Mouse (Mus musculus) retina, embryonic 14.5 days (tissue): ENCODE data around the gene A430078G23Rik.

Experiments
- DNase-seq: peaks from one replicate; pipeline ENCODE4 v3.0.0-alpha.2; 2015; ENCODE audit warnings: low spot score

Gene A430078G23Rik

DNA sequence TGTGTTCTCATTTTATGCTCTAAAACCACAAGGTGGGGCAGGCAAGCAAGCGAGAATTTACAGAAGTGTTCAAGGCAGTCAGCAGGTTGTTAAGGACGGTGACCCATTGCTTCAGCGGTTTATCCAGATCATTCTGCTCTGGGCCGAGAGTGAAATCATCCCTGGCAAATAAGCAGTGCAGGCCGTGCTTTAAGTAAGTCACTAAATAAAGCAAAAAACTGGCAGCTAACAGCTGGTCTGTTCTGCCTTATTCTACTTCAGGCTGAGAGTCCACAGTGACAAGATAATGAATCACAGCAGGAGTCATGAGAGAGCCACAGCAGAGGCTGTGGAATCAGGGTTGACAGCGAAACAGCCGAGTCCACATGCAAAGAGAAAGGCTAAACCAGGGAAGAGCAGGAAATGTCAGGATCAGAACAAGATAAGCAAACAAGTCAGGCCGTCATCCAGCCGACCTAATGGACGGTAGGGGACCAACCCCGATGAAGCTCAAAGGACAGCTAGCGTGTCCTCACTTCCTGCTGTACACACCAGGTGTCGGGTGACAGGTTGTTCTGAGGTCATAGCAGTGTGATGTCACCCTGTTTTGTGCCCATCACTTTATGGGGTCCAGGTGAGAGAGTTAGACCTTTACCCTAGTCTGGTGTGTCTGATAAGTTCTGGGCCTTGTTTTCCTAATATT is 4.9 kb upstream of the A430078G23Rik start:
- peak; percentile 16 for DNase-seq

DNA sequence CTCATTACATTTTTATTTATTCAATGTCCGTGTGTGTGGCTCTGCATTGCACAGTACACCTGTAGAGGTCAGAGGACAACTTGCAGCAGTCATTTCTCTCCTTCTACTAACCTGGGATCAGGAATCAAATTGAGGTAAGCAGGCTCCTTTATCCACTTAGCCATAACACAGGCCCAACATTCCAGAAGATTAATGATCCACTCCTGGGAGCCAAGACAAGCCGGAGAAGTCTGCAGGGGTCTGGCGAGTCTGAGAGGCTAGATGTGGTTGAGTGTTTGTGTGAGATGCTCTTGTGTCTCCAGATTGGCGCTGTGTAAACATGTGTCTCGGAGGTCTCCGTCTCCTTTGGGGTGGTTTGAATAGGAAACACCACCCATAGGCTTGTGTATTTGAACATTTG is 2.5 kb upstream of the A430078G23Rik start:
- no peak for DNase-seq

DNA sequence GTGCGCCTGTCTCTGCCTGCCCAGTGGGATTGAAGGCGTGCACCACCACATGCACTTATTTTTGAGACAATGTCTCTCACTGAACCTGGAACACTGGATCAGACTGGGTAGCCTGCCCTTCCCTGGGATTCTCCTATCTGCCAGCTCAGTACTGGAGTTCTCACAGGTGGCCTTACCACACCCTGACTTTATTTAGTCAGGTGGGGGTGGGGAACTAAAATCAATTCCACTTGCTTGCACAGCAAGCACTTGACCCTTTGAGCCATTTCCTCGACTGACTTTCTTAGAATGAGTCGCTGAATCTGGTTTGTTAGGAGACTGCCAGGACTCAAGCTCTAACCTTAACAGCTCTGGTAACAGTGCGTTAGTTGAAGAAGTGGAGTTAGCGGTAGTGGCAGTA is 500 bp upstream of the A430078G23Rik start:
- no peak for DNase-seq

DNA sequence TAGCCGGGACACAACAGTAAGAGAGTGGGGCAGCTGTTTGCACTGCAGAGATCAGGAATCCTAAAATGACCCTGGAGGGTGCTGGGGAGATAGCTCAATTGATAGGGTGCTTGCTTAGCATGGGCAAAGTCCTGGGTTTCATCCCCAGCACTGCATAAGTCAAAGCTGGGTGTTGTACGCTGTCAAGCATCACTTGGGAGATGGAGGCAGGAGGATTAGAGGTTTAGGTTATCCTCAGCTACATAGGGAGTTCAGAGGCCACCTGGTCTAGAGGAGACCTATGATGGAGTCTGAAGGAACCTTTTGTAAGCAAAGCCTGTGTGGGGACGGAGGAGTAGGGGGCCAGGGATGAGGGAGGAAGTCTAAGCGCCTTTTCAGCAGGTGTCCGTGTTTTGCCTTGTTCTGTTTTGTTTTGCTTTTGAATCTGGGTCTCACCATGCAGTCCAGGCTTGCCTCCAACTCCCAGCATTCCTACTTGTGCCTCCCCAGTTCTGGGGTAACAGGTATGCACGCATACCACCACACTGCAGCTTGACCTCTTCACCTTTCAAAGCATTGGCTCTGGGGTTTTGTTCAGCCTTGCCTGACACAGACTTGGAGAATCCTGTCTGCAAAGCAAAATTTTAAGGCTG is 712 bp downstream of the A430078G23Rik start:
- no peak for DNase-seq

DNA sequence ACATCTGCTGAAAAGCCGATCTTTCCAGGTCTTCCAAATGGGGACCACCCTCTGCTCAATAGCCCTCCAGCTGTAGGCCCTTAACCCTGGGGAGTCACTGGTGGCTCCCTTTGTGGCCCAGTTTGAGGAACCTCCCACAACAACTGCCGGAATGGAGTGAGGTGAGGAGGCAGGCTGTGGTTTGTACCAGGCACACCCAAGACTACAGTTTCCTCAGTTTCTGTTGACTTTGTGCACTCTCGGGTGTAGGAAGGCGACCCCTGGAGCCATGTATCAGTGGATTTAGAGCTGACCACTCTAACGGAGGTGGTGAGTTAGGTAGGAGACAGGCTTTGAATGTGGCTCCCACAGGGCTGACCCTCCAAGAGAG is 1.2 kb downstream of the A430078G23Rik start:
- DNase-seq = no peak

DNA sequence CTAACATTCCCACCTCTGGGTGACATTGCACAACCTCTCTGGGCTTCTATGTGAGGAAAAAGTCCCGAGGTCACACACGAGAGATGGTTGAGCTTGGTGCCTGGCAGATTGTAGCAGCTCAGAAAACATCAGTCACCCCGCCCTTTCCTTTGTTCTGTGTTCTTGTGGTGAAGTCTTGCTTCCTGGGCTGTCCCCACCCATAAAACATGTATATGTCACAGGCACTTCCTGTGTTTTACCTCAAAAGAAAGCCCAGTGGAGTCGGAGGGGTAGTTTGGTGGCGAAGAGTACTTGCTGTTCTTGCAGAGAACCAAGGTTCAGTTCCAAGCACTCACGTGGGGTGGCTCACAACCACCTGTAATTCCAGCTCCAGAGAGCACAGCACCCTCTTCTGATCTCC is 2.4 kb downstream of the A430078G23Rik start:
- DNase-seq = no peak

DNA sequence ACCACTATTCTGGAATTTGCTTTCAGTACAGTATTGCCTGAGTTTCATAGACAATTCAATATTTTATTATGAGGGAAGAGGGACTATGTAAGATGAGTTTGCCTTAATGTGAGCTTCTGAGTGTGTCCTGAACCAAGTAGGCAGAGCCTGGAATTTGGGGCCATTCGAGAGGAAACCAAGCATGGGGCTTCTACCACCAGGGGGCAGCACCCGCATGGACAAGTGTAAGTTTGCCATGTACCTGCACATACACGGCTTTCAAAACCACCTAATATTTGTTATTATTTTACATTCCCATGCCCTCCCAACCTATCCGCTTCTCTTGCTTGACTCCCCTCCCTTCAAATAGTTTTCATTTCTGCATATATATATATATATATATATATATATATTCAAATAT is 4.8 kb downstream of the A430078G23Rik start:
- DNase-seq = peak; percentile 86

DNA sequence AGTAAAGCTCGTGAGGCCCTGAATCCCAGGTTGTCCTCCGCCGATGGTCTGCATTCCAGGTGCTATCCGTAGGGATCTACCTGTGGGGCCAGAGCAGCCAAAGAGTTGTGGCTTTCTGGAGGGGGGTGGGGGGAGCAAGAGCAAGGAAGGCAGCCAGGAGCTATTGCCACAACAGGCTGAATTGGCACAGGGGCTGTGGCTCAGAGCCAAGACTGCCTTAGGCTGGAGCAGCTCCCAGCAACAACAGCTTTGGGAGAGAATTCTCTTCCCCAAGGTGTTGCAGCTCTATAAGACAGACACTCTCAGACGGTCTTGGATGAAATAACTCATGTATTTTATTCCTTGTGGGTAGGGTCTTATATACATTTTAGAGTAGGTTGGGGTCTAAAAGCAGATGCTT is 13.9 kb downstream of the A430078G23Rik start:
- DNase-seq = no peak

DNA sequence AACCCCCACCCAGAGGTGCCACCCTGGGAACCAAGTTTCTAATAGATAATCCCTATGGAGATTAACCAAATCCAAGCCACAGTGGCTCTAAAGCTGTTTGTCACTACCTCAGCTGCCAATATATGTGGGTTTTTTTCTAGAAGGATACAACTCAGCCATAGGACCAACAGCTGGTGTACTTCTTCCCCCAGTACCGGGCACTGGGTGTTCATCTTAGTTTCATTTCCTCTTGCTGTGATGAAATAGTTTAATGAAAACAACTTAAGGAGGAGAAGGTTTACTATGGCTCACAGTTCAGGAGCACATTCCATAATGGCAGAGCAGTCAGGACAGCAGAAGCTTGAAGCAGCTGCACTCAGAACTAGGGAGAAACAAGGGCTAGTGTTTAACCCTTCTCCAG is 14.9 kb downstream of the A430078G23Rik start:
- no peak for DNase-seq

DNA sequence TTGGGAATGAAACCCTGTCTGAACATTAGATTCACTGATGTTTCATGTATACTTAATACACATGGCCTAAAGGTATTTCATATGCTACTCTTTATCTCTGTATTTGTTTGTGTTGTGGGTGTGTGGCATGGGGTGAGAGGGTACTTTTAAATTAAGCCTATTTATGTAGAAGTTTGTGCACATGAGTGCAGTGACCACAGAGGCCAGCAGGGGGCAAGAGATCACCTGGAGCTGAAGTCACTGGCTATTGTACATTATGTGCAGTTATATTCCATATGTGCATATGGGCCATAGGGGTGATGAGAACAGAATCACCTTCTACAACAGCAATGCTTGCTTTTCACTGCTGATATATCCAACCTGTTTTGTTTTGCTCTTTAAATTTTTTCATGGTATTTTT is 22.5 kb downstream of the A430078G23Rik start:
- DNase-seq = no peak

DNA sequence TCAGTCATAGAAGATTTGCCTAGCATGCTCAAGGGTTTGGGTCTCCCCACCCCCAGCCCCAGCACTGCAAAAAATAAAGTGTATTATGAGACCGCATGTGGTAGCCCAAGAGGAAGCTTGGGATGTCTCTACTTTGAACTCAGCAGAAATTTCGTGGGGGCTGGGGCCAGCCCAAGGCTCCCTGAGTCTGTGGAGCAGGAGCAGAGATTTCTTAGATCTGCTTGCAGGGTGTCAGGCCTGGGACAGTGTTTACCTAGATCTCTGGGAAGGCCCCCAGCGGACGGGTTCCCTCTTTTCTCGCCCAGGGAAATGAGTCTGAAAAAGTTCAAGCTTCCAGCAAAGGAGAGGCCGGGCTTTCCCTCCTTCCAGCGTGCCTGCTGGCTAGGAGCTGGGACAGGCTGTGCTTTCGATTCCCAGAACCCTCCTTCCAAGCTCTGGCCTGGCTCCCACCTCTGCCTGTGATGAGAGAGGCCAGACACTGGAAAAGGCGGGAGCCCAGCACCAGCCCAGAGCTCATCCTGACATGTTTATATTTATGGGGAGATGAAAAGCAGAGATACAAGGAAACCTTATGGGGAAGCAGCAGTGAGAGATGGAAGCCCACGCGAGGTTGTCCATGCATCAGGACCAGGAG is 23.5 kb downstream of the A430078G23Rik start:
- no peak for DNase-seq

DNA sequence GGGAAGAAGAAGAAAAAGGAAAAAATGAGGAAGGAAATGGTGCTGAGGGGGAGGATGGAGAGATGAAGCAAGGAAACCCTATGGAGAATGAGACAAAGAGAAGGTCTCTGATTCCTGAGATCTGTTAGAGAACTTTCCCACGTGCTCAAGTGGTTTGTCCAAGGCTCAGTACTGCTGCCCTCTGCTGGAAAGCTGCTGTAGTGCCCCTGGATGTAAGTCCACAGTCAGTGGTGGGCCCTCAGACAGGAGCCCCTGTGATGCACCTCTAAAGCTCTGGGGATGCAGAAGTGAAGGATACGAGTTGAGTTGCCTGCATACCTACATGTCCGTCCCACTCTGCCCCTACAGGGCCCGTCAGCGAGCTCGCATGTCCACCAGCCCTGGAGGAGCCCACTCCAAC is 34.1 kb downstream of the A430078G23Rik start:
- DNase-seq = peak; percentile 80

DNA sequence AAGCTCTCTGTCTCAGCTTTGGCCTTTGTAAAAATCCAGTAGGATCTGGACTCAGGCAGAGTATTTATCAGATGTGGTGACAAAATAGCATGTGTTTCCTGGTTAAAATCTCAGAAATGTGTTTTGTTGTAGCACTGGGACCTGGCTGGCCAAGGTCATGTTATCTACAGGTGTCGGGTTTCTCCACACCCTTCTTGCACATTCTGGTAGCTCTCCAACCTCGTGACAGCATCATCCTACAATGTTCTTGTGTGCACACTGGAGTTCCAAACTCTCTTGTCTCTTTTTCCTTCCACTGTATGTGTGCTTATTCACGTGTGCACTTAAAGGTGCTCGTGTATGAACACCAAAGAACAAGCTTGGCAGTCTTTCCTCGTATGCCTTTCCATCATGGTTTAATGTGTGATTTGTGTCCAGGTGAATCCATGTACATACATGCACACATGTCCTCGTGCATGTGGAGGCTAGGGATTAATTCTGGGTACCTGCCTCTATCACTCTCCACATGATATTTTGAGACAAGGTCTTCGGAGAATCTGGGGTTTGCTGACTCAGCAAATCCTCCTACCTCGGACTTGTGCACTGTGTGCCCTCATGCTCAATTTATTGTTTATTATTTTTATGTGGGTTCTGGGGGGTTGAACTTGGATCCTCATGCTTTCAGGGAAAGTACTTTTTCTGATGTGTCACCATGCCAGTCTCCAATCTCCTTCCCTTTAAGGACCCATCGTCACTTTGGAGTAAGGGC is 35.5 kb downstream of the A430078G23Rik start:
- DNase-seq = no peak

DNA sequence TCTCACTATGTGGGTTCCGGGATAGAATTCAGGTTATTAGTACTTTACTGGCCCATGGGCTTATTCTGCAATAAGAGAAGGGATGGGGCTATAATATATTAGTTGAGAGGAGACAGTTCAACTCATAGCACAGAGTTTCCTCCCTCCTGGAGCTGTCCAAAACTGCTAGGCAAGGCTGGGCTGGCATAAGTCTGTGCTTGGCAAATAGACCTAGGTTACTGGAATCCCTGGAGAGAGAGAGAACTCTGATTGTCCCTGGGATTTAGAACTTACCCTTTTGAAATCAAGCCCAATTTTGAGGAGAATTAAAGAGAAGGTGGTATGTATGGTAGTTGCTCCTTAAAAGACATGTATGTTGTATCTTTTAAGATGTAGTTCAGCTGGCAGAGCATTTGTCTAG is 36.3 kb downstream of the A430078G23Rik start:
- no peak for DNase-seq

DNA sequence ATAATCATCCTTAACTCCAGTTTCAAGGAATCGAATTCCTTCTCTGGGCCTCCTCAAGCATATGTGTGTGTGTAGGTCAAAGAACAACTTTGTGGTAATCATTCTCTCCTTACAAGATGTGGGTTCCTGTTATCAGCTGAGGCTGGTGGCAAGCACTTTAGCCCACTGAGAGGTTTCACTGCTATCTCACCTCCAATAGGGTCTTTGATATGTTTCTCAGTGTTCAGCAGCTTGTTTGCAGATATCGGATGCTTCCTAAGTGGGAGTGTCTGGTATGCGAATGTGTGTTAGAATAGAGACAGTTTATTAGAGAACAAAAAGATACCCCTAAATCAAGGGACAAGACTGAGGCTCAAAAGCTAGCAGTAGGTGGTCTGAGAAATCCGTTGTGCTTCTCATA is 39.1 kb downstream of the A430078G23Rik start:
- DNase-seq = no peak

DNA sequence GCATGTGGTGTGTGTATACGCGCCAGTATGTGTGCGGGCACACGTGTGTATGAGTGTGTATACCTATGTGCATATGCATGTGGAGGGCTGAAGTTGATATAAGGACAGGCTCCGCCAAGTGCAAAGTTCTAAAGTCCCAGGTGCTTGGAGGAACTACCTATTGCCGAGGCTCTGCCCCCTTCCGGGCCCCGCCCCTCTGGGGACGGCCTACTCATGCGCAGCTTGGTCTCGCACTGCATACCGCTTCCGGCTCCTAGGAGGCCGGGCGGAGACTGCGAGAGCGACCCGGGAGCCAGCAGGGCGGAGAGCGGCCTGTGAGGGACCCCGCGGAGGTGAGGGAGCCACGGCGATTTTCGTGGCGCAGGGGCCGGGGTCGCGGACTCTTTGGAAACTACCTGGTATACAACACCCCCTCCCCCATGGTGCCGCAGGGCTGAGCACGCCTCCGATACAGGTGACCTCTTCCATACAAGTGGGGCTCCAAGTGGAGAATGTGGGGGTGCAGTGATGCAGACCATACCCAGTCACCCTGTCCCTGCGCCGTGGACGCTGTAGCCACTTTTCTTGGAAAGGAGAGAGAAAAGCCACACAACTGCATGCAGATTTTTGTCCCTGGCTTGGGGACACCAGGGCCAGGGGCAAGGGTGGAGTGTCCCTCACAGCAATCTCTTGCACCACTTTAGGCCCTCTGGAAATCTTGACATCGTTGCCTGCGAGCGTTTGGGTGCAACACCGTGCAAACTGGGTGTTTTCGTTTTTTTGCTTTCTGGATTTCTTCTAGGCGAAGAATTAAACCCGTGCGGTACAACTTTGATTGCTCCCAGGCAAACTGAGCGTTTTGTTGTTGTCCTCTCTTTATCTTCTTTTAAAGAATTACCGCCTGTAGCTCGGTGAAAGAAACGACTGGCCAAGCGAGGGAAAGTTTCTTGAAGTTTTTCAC is 39.8 kb downstream of the A430078G23Rik start, which contains the start of gene Arhgef18:
Gene Arhgef18 (plus strand): TSS at position 236 of the 940 bp plus-strand sequence.
- peak; percentile 85 for DNase-seq

DNA sequence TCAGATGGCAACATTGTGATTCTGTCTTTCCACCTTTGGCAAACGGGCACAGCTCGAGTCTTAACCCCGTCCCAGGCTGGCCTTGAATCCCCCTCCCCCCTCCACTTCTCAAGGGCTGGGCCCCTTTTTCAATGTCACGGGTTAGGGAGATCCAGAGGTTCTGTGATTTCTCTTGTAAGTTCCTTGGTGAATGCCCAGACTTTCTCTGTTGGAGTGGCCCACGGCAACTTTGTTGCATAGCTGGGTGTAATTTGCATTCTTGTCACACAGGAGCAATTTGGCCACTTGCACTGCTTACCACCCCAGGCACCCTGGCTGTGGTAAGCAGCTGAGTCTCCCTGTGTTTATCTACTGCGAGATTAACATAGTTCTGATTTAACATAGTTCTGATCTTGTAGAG is 41.4 kb downstream of the A430078G23Rik start:
- no peak for DNase-seq

DNA sequence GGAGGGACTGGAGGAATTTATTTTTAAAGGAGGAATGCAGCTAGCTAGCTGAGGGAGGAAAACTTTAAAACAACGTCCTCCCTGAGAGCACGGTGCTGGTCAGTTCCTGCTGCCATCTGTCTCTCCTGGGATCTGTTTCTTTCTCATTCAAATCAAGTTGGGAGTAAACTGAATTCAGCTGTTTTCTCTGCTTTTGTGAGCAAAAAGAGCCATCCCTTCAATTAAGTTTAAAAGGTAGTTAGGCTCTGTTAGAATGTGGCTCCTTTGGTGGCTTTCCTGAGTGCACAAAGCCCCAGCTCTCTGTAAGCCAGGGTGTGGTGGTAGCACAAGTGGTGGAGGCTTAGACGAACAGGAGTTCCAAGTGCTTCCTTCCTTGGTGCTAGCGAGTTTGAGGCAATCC is 42.0 kb downstream of the A430078G23Rik start:
- no peak for DNase-seq

DNA sequence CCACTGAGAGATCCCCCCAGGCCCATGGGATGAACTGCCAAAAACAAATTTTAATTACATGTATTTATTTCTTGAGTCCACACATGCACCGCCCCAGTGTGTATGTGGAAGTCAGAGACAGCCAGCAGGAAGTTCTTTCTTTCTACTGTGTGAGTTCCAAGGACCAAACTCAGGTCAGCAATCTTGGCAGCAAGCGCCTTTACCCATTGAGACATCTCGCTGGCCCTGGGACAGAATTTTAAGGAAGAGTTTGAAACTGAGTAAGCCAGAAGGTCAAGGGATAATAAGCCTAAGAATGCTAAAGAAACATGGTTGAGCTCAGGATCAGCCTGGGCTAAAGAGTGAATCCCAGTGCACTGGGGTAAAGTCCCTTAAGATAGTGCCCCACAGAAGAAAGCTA is 44.4 kb downstream of the A430078G23Rik start:
- DNase-seq = no peak

DNA sequence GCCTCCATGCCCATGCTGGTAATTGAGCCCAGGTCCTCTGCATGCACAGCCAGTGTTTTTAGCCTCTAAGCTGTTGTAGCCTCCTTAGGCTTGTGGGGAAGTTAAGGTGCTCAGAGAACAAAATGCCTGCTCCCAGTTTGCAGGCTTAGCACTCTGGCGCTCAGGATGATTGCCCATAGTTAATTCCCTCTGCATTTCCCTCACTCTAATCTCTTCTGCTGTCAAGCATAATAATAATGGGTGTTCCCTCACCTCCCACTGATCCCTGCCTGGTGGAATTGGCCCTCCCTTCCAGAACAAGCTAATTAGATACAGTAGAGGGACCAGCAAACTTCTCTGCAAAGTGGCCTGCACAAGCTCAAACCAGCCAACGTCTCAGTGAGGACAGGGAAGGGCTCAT is 47.3 kb downstream of the A430078G23Rik start:
- no peak for DNase-seq

DNA sequence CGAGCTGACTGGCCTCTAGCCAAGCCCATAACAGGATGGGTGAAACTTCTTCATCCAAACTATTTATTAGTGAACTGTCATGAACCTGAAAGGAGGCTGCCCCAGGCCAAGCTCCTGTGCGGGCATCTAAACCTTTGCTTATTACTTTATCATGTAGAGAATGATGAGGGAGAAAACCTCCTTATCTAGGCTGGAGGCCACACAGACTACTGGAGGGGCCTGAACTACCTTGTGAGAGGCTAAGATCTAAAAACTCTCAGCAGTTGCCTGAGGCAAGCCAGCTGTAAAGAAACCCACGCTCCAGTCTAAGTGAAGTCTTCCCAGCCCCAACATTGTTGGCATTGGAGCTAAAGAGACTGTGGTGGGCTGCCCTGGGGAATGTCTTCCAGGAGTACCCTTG is 54.2 kb downstream of the A430078G23Rik start:
- no peak for DNase-seq

DNA sequence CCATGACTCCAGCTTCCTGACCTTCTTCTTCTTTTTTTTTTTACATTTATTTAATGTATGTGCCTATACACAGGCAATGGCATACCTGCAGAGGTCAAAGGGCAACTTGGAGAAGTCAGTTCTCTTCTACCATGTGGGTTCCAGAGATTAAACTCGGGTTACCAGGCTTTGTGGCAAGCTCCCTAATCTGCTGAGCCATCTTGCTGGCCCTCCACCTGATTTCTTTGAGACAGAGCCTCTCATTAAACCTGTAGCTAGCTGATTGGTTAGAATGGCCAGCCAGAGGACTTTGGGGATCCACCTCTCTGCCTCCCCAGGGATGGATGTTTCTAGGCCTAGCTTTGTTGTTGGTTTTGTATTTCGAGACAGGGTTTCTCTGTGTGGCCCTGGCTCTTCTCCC is 57.9 kb downstream of the A430078G23Rik start:
- DNase-seq = no peak
